In the genomic region with DNA sequence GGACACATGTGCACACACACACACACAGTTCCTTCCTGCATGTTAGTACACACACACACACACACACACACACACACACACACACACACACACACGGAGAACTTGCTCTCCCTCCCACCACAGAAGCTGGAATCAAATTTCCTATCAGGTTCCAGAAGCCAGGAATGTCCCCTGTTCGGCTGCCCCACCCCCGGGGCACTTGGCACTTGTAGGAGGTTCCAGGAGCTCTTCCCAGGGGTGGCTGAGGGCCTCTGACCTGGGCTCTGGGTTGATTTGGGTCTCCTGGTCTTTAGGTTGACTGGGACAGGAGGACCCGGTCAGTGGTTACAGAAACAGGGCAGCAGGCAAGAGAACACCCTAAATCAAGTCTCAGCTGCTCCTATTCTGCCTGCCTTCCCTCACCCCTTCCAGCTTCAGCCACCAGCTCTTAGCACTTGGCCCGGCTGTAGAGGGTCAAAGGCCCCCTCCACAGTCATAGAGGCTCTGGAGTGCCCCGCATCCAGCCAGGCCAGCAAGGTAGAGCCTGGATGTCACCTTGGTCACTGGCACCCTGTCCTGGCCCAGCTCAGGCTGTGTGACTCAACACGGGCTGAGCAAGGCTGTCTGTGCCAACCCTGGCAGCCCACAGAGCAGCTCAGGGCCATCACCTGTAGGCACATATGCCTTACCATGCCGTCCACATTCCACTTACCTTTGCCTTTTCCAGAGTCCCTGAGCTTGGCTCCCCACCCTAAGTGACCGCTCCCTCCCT, we compare ENCODE assay signal across 8 mouse cellular contexts. TPM values are rescaled to one million over a fixed set of nuclear protein-coding genes. Genes with fewer than 3 reads are reported as not detected.
DNase-seq lines count a peak whose midpoint lies in the region; ATAC-seq and TF ChIP-seq lines count a peak whose summit lies in the region.

No protein-coding gene starts in this region.

- peak overlapping the region; percentile 85 for H3K27ac ChIP-seq in gastrocnemius, adult 2 months
- H3K27ac ChIP-seq in intestine, postnatal 0 days (ENCODE audit: low read depth, low read length), result no peak overlapping the region
- H3K27ac ChIP-seq in lung, embryonic 15.5 days, result peak overlapping the region; percentile 84

- H3K4me3 ChIP-seq in gastrocnemius, adult 2 months, result peak overlapping the region; percentile 81
- no peak overlapping the region for H3K4me3 ChIP-seq in intestine, postnatal 0 days (ENCODE audit: low read depth, low read length)
- H3K4me3 ChIP-seq in lung, embryonic 15.5 days, result peak overlapping the region; percentile 53

- intact Hi-C loops in gastrocnemius, adult 2 months (cut with DNase I), result loop anchor here (2.0 kb wide), 1 partner anchor 60 kb away; no protein-coding TSS in a partner anchor

- H3K4me1 ChIP-seq in intestine, postnatal 0 days (replicated peaks; ENCODE audit: control insufficient read depth, insufficient read depth, low read length), result no peaks in the 10 kb centered on the region
- H3K4me1 ChIP-seq in lung, embryonic 15.5 days, result peaks cover 45% of the 10 kb centered on the region

- no peaks in the 10 kb centered on the region for H3K27me3 ChIP-seq in intestine, postnatal 0 days (replicated peaks; ENCODE audit: control insufficient read depth, insufficient read depth, low read length)
- no peaks in the 10 kb centered on the region for H3K27me3 ChIP-seq in lung, embryonic 15.5 days

- no peaks in the 10 kb centered on the region for H3K36me3 ChIP-seq in intestine, postnatal 0 days (ENCODE audit: control insufficient read depth, insufficient read depth)
- no peaks in the 10 kb centered on the region for H3K36me3 ChIP-seq in lung, embryonic 15.5 days

- H3K9me3 ChIP-seq in intestine, postnatal 0 days (ENCODE audit: control insufficient read depth), result no peaks in the 10 kb centered on the region
- no peaks in the 10 kb centered on the region for H3K9me3 ChIP-seq in lung, embryonic 15.5 days

- DNase-seq in thymus, postnatal 36 days, result peak; percentile 15 to 28
- no peak for DNase-seq in thymus, adult 18-20 months
- peak; percentile 87 for DNase-seq in gastrocnemius, adult 2 months
- no peak for DNase-seq in yolk sac, embryonic 10.5 days (ENCODE audit: low spot score)
- no peak for DNase-seq in urinary bladder, adult 2 months (ENCODE audit: low spot score)
- no peak for DNase-seq in ovary, adult 18-20 months (ENCODE audit: low spot score)

- no peak for TF ChIP-seq CTCF in gastrocnemius, adult 2 months (IDR thresholded peaks at IDR 0.05)
- TF ChIP-seq CTCF in intestine, postnatal 0 days (IDR thresholded peaks at IDR 0.05; ENCODE audit: low read depth), result no peak

- no peak overlapping the region for H3K9ac ChIP-seq in intestine, postnatal 0 days (ENCODE audit: low read depth, low read length)
- H3K9ac ChIP-seq in lung, embryonic 15.5 days, result peak overlapping the region; percentile 67; the same call in 1 of the 2 replicates

- peak overlapping the region; percentile 71 for H3K4me2 ChIP-seq in intestine, postnatal 0 days (replicated peaks; ENCODE audit: low read depth)
- peak overlapping the region; percentile 93 for H3K4me2 ChIP-seq in lung, embryonic 15.5 days

- 0 out of 2 replicates have a peak, but pooled peaks have one; percentile 11 for ATAC-seq in intestine, postnatal 0 days
- peak; percentile 39; the same call in 1 of the 2 replicates for ATAC-seq in lung, embryonic 15.5 days (ENCODE audit: borderline replicate concordance, extremely low read depth, low FRiP score, low TSS enrichment)

- WGBS in intestine, postnatal 0 days, result 49% methylated on average over 9 of the region's 9 CpGs
- WGBS in lung, embryonic 15.5 days, result 35% methylated on average over 9 of the region's 9 CpGs

RNA-seq across cellular contexts. Expression of a gene that starts 55.0 kb away (rescaled TPM):
- 100 to 1,000 TPM; 294 to 305 TPM for total RNA-seq in gastrocnemius, adult 2 months (2021)
- polyA plus RNA-seq in intestine, postnatal 0 days (2015; fragmentation: Nextera tagmentation; extraction: Ambion mirVana), result 20.0 and 21.5 TPM in 2 replicates
- polyA plus RNA-seq in lung, embryonic 15.5 days (2015; fragmentation: Nextera tagmentation; extraction: Ambion mirVana), result 104 and 130 TPM in 2 replicates
- polyA plus RNA-seq in urinary bladder, adult 2 months (2012; rRNA removed), result 192 and 408 TPM in 2 replicates

RNA-seq across cellular contexts. Expression of a gene that starts 56.1 kb away (rescaled TPM):
- total RNA-seq in gastrocnemius, adult 2 months (2021), result under 1 TPM in 1 of 2 experiments, not detected in 1; 0.08 TPM
- 0.10 TPM in 1 of 2 replicates, not detected in the other for polyA plus RNA-seq in intestine, postnatal 0 days (2015; fragmentation: Nextera tagmentation; extraction: Ambion mirVana)
- polyA plus RNA-seq in lung, embryonic 15.5 days (2015; fragmentation: Nextera tagmentation; extraction: Ambion mirVana), result 0.35 and 0.41 TPM in 2 replicates
- polyA plus RNA-seq in urinary bladder, adult 2 months (2012; rRNA removed), result 1.2 TPM in 2 replicates

Comparison
In these comparisons a context has a peak if more than half of its experiments do, and no peak if none do; other contexts are left out.
1. DNase-seq: peak in thymus, postnatal 36 days (2 of 2) and gastrocnemius, adult 2 months (single experiment); none in thymus, adult 18-20 months (0 of 2), yolk sac, embryonic 10.5 days (single experiment), urinary bladder, adult 2 months (single experiment) and ovary, adult 18-20 months (single experiment).